Mouse (Mus musculus) CH12.LX (cell line): ENCODE results near the gene Macrod2.

Source experiments
- CHD1 ChIP-seq: IDR thresholded peaks from 2 replicates; pipeline ENCODE4 v1.6.1; 2012; ENCODE audit warnings: low read depth, low read length, improper control_type of control experiment, inconsistent platforms
- CHD2 ChIP-seq: IDR thresholded peaks from 2 replicates; pipeline ENCODE4 v1.6.1; 2011; ENCODE audit warnings: low read length, improper control_type of control experiment
- CTCF ChIP-seq, 2 experiments: IDR thresholded peaks in 1 of 2; conservative IDR thresholded peaks in 1 of 2; 2 replicates each; pipeline ENCODE4 v1.5.1; 2011 to 2012; ENCODE audit warnings: low read depth in 2 of 2, low read length in 2 of 2, improper control_type of control experiment in 1 of 2, inconsistent platforms in 1 of 2, mild to moderate bottlenecking in 1 of 2, moderate library complexity in 1 of 2
- ELF1 ChIP-seq: IDR thresholded peaks from 2 replicates; pipeline ENCODE4 v1.6.1; 2014; ENCODE audit warnings: low read depth, mild to moderate bottlenecking, inconsistent platforms, low read length, improper control_type of control experiment
- EP300 ChIP-seq: IDR thresholded peaks from 2 replicates; pipeline ENCODE4 v1.6.1; 2011; ENCODE audit warnings: low read length, improper control_type of control experiment
- NRF1 ChIP-seq: IDR thresholded peaks from 2 replicates; pipeline ENCODE4 v1.6.1; 2014; ENCODE audit warnings: low read depth, mild to moderate bottlenecking, inconsistent platforms, low read length, improper control_type of control experiment, moderate library complexity
- POLR2A ChIP-seq: IDR thresholded peaks from 2 replicates; pipeline ENCODE4 v1.6.1; 2011; ENCODE audit warnings: low read depth, mild to moderate bottlenecking, improper control_type of control experiment, low read length
- POLR2AphosphoS2 ChIP-seq: IDR thresholded peaks from 2 replicates; pipeline ENCODE4 v1.6.1; 2011; ENCODE audit warnings: low read depth, low read length, improper control_type of control experiment
- SIN3A ChIP-seq: IDR thresholded peaks from 2 replicates; pipeline ENCODE4 v1.6.1; 2012; ENCODE audit warnings: low read length, improper control_type of control experiment, inconsistent platforms
- SMC3 ChIP-seq: IDR thresholded peaks from 2 replicates; pipeline ENCODE4 v1.6.1; 2011; ENCODE audit warnings: low read depth, low read length, improper control_type of control experiment
- TBP ChIP-seq: conservative IDR thresholded peaks from 2 replicates; pipeline ENCODE4 v1.6.1; 2011; ENCODE audit warnings: low read depth, low read length, improper control_type of control experiment
- ZC3H11A ChIP-seq: IDR thresholded peaks from 2 replicates; pipeline ENCODE4 v1.6.1; 2012; ENCODE audit warnings: low read depth, mild to moderate bottlenecking, inconsistent platforms, low read length, improper control_type of control experiment
- ZMIZ1 ChIP-seq: IDR thresholded peaks from 2 replicates; pipeline ENCODE4 v1.6.1; 2012; ENCODE audit warnings: low read depth, mild to moderate bottlenecking, inconsistent platforms, low read length, improper control_type of control experiment

DNA sequence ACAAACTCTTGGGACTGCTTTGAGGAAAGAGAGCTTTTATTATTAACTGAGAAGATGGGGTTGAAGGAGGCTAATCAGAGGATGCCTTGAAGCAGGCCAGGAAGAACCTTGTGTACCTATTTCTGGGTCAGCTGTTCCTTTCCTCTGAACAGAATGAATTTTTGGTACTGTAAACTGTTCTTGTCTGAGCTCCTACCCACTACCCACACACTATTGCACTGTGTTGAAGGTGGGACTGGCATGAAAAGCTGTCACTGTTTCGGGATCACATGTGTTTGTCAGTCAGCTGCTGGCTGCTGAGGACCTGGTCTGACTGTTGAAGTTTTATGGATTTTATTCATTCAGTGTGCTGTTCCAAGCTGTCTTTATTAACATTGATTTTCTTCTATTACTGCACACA is 1862.4 kb downstream of the Macrod2 start:
- TF ChIP-seq CHD1 (no peak), POLR2A (no peak), NRF1 (no peak), CHD2 (no peak), ELF1 (no peak), TBP (no peak), SMC3 (no peak), POLR2AphosphoS2 (no peak), CTCF (conservative IDR thresholded peaks at IDR 0.05 in 1 of 2, IDR thresholded peaks at IDR 0.05 in 1 of 2; ENCODE audit: low read depth in 2 of 2, low read length in 2 of 2) (no peak), SIN3A (no peak), EP300 (no peak), ZMIZ1 (no peak), ZC3H11A (no peak)
